Mouse (Mus musculus): Measurements from ENCODE around the gene Rdh16f1.
"Not testable (repeated sequence)": the region's sequence is repeated elsewhere in the genome, so short reads cannot be mapped to it uniquely, and the experiment has no call there.

GRCm38 (mm10) chr10:127821806-127822205, 62.2 kb downstream of the Rdh16f1 start:
- TF ChIP-seq POLR2A (IDR thresholded peaks at IDR 0.05; ENCODE audit: insufficient read length, low read depth); E2F4 (IDR thresholded peaks at IDR 0.05; ENCODE audit: insufficient read depth); POLR2AphosphoS2 (IDR thresholded peaks at IDR 0.05; ENCODE audit: insufficient read length, low read depth); TCF3 (IDR thresholded peaks at IDR 0.05; ENCODE audit: insufficient read length, low read depth); MAX (IDR thresholded peaks at IDR 0.05; ENCODE audit: low read depth); USF1 (IDR thresholded peaks at IDR 0.05; ENCODE audit: low read depth); MYOD1 (IDR thresholded peaks at IDR 0.05; ENCODE audit: control insufficient read depth in 1 of 3, insufficient read length in 2 of 3, low read depth in 2 of 3); TCF12 (IDR thresholded peaks at IDR 0.05; ENCODE audit: insufficient read depth, poor library complexity, severe bottlenecking); SRF (IDR thresholded peaks at IDR 0.05; ENCODE audit: control insufficient read depth, insufficient read length, low read depth): not testable (repeated sequence)

Data from myocyte (in vitro differentiated cells).